Mouse (Mus musculus) stomach, embryonic 16.5 days (tissue): ENCODE data around the gene Serpinf2. TPM values are rescaled to one million over a fixed set of nuclear protein-coding genes. Genes with fewer than 3 reads are reported as not detected.
A peak's percentile ranks its signal among the peaks of the same experiment; 100 is the strongest.

Experiments used
- ATAC-seq: fragments of 200-750 bp; cut with Nextera tagmentation; 2 replicates; pipeline ENCODE4 v1.8.0; 2017; ENCODE audit warnings: moderate number of reproducible peaks, moderate TSS enrichment; ENCODE audit not compliant: insufficient read depth, low FRiP score
- H3K27ac ChIP-seq: fragments of 300-500 bp; sonication (generic); 2 replicates; pipeline ENCODE4 v1.5.1; 2014; ENCODE audit warnings: low read length
- H3K27me3 ChIP-seq: fragments of 300-500 bp; sonication (generic); 2 replicates; pipeline ENCODE4 v1.6.1; 2014; ENCODE audit warnings: low read length, control low read depth, mixed read lengths; ENCODE audit not compliant: control insufficient read depth, insufficient read depth
- H3K36me3 ChIP-seq: fragments of 300-500 bp; sonication (generic); 2 replicates; pipeline ENCODE4 v1.6.1; 2014; ENCODE audit warnings: low read length; ENCODE audit not compliant: control insufficient read depth, insufficient read depth
- H3K4me1 ChIP-seq: fragments of 300-500 bp; sonication (generic); 2 replicates; pipeline ENCODE4 v1.6.1; 2014; ENCODE audit warnings: low read length, control low read depth, mixed read lengths; ENCODE audit not compliant: control insufficient read depth, insufficient read depth
- H3K4me2 ChIP-seq: fragments of 300-500 bp; sonication (generic); 2 replicates; pipeline ENCODE4 v1.6.1; 2014; ENCODE audit warnings: low read depth, low read length, mixed read lengths
- H3K4me3 ChIP-seq: fragments of 300-500 bp; sonication (generic); replicated peaks from 2 replicates; pipeline ENCODE4 v1.5.1; 2014; ENCODE audit warnings: mild to moderate bottlenecking, low read length
- H3K9ac ChIP-seq: fragments of 300-500 bp; sonication (generic); 2 replicates; pipeline ENCODE4 v1.6.1; 2014; ENCODE audit warnings: low read length
- H3K9me3 ChIP-seq: fragments of 300-500 bp; sonication (generic); replicated peaks from 2 replicates; pipeline ENCODE4 v1.6.1; 2016; ENCODE audit warnings: low read length, control low read depth; ENCODE audit not compliant: control insufficient read depth
- WGBS: fragments of 180-500 bp; shearing (Covaris S2); extraction: QIAGEN DNeasy Blood & Tissue Kit; methylation state at CpG from one replicate; pipeline ENCODE4 v1.1.7; 2014; 5-methylcytosine and 5-hydroxymethylcytosine counted together
- polyA plus RNA-seq: library from polyadenylated mRNA; unstranded; fragments of >200 nt; fragmentation: Nextera tagmentation; extraction: Ambion mirVana; gene quantifications from 2 replicates; pipeline ENCODE4 v1.2.1, GENCODE M21; 2015

Gene Serpinf2
- polyA plus RNA-seq, 1 experiment from 2014 or later, result 68.3 TPM

- H3K36me3 ChIP-seq, result no peaks in the 10 kb centered on the region
- peaks cover 5% of the 10 kb centered on the region; the same call in 1 of the 2 replicates for H3K4me1 ChIP-seq
- WGBS, result 86% methylated on average over 3 of the region's 3 CpGs
- H3K27me3 ChIP-seq, result no peaks in the 10 kb centered on the region
- H3K4me3 ChIP-seq, result no peak overlapping the region
- no peak overlapping the region for H3K9ac ChIP-seq
- H3K4me2 ChIP-seq, result no peak overlapping the region
- H3K9me3 ChIP-seq, result no peaks in the 10 kb centered on the region
- ATAC-seq, result no peak
- H3K27ac ChIP-seq, result no peak overlapping the region
Observed at GRCm38 (mm10) chr11:75424459-75424858, 14.9 kb downstream of the Serpinf2 start.

GRCm38 (mm10) chr11:75424033-75424432, 15.4 kb downstream of the Serpinf2 start:
- Histone ChIP-seq H3K27me3 (no peaks in the 10 kb centered on the region), H3K4me3 (no peak overlapping the region), H3K9me3 (no peaks in the 10 kb centered on the region), H3K4me1 (peaks cover 5% of the 10 kb centered on the region; the same call in 1 of the 2 replicates), H3K27ac (no peak overlapping the region), H3K9ac (no peak overlapping the region), H3K4me2 (no peak overlapping the region), H3K36me3 (no peaks in the 10 kb centered on the region)
- 83% methylated on average over 9 of the region's 9 CpGs for WGBS
- no peak for ATAC-seq

- H3K27me3 ChIP-seq, result no peaks in the 10 kb centered on the region
- no peaks in the 10 kb centered on the region for H3K9me3 ChIP-seq
- H3K4me1 ChIP-seq, result peaks cover 5% of the 10 kb centered on the region; the same call in 1 of the 2 replicates
- H3K9ac ChIP-seq, result no peak overlapping the region
- H3K27ac ChIP-seq, result no peak overlapping the region
- no peaks in the 10 kb centered on the region for H3K36me3 ChIP-seq
- no peak overlapping the region for H3K4me2 ChIP-seq
- H3K4me3 ChIP-seq, result no peak overlapping the region
- ATAC-seq, result no peak
- WGBS, result 94% methylated on average over 3 of the region's 3 CpGs
Observed at GRCm38 (mm10) chr11:75423091-75423490, 16.3 kb downstream of the Serpinf2 start.

- peak within 1 kb of the TSS; percentile 35 for H3K4me3 ChIP-seq
- 36% methylated on average over 10 of the region's 10 CpGs for whole genome bisulfite sequencing
- peak within 1 kb of the TSS; percentile 53 for H3K9ac ChIP-seq
- no peak within 1 kb of the TSS for H3K27ac ChIP-seq
- H3K4me1 ChIP-seq, result peaks cover 5% of the 10 kb centered on the region; the same call in 1 of the 2 replicates
- peak; percentile 21; the same call in 1 of the 2 replicates for ATAC-seq
- H3K4me2 ChIP-seq, result peak within 1 kb of the TSS; percentile 43
- no peaks in the 10 kb centered on the region for H3K36me3 ChIP-seq
- H3K27me3 ChIP-seq, result no peaks in the 10 kb centered on the region
- H3K9me3 ChIP-seq, result no peaks in the 10 kb centered on the region
Observed at GRCm38 (mm10) chr11:75422013-75422792, 17.2 kb downstream of the Serpinf2 start, which contains the start of gene Serpinf1. Serpinf1 (minus strand) TSS chr11:75422701.

- Histone ChIP-seq H3K4me3 (peak overlapping the region; percentile 35), H3K9me3 (no peaks in the 10 kb centered on the region), H3K4me1 (peaks cover 5% of the 10 kb centered on the region; the same call in 1 of the 2 replicates), H3K27ac (no peak overlapping the region), H3K9ac (peak overlapping the region; percentile 53), H3K4me2 (peak overlapping the region; percentile 43; the same call in 1 of the 2 replicates), H3K27me3 (no peaks in the 10 kb centered on the region), H3K36me3 (no peaks in the 10 kb centered on the region)
- 53% methylated on average over 6 of the region's 6 CpGs for WGBS
- no peak for ATAC-seq
Observed at GRCm38 (mm10) chr11:75421375-75422012, 17.9 kb downstream of the Serpinf2 start.

- H3K4me3 ChIP-seq, result no peak overlapping the region
- H3K4me2 ChIP-seq, result no peak overlapping the region
- no peak overlapping the region for H3K9ac ChIP-seq
- WGBS, result 68% methylated on average over 5 of the region's 5 CpGs
- H3K36me3 ChIP-seq, result no peaks in the 10 kb centered on the region
- no peaks in the 10 kb centered on the region for H3K27me3 ChIP-seq
- no peaks in the 10 kb centered on the region for H3K9me3 ChIP-seq
- H3K4me1 ChIP-seq, result peaks cover 5% of the 10 kb centered on the region; the same call in 1 of the 2 replicates
- no peak for ATAC-seq
- no peak overlapping the region for H3K27ac ChIP-seq
Observed at GRCm38 (mm10) chr11:75420810-75421374, 18.5 kb downstream of the Serpinf2 start.

- peaks cover 5% of the 10 kb centered on the region; the same call in 1 of the 2 replicates for H3K4me1 ChIP-seq
- 74% methylated on average over 7 of the region's 7 CpGs for WGBS
- ATAC-seq, result no peak
- H3K9ac ChIP-seq, result no peak overlapping the region
- H3K9me3 ChIP-seq, result no peaks in the 10 kb centered on the region
- H3K27ac ChIP-seq, result no peak overlapping the region
- H3K4me3 ChIP-seq, result no peak overlapping the region
- no peaks in the 10 kb centered on the region for H3K27me3 ChIP-seq
- no peaks in the 10 kb centered on the region for H3K36me3 ChIP-seq
- no peak overlapping the region for H3K4me2 ChIP-seq
Observed at GRCm38 (mm10) chr11:75420037-75420436, 19.4 kb downstream of the Serpinf2 start.

- no peaks in the 10 kb centered on the region for H3K4me1 ChIP-seq
- no peak overlapping the region for H3K9ac ChIP-seq
- no peak overlapping the region for H3K4me2 ChIP-seq
- H3K9me3 ChIP-seq, result no peaks in the 10 kb centered on the region
- 83% methylated on average over 13 of the region's 13 CpGs for WGBS
- no peak overlapping the region for H3K4me3 ChIP-seq
- H3K36me3 ChIP-seq, result no peaks in the 10 kb centered on the region
- H3K27ac ChIP-seq, result no peak overlapping the region
- H3K27me3 ChIP-seq, result no peaks in the 10 kb centered on the region
- ATAC-seq, result no peak
Observed at GRCm38 (mm10) chr11:75415994-75416393, 23.4 kb downstream of the Serpinf2 start.

- H3K9ac ChIP-seq, result no peak overlapping the region
- 50% methylated on average over 7 of the region's 7 CpGs for WGBS
- no peaks in the 10 kb centered on the region for H3K9me3 ChIP-seq
- no peak overlapping the region for H3K4me2 ChIP-seq
- no peaks in the 10 kb centered on the region for H3K4me1 ChIP-seq
- ATAC-seq, result no peak
- H3K27me3 ChIP-seq, result no peaks in the 10 kb centered on the region
- no peaks in the 10 kb centered on the region for H3K36me3 ChIP-seq
- H3K4me3 ChIP-seq, result no peak overlapping the region
- no peak overlapping the region for H3K27ac ChIP-seq
Observed at GRCm38 (mm10) chr11:75415096-75415495, 24.3 kb downstream of the Serpinf2 start.
